Mouse (Mus musculus) spleen, adult 2 months (tissue): Measurements from ENCODE around the gene Trpm1.

ENCODE experiments used
- CTCF ChIP-seq: fragments of 200-500 bp; IDR thresholded peaks from 2 replicates; pipeline ENCODE4 v1.5.1; 2011; ENCODE audit warnings: mild to moderate bottlenecking, inconsistent platforms; ENCODE audit not compliant: insufficient read depth, insufficient read length, insufficient replicate concordance; ENCODE audit errors: extremely low read depth
- POLR2A ChIP-seq: fragments of 200-500 bp; IDR thresholded peaks from 2 replicates; pipeline ENCODE4 v1.6.1; 2011; ENCODE audit warnings: low read depth, low read length, inconsistent platforms

GRCm38 (mm10) chr7:64246713-64247112 lies 93.1 kb downstream of the Trpm1 start:
- TF ChIP-seq CTCF = no peak
- no peak for TF ChIP-seq POLR2A
